Mouse (Mus musculus): Measurements from ENCODE around the gene Olfr688. TPM values are rescaled to one million over a fixed set of nuclear protein-coding genes. Genes with fewer than 3 reads are reported as not detected.

Gene Olfr688
- not detected in 2 replicates for polyA plus RNA-seq (2014; fragmentation: Nextera tagmentation; extraction: Ambion mirVana)

DNA sequence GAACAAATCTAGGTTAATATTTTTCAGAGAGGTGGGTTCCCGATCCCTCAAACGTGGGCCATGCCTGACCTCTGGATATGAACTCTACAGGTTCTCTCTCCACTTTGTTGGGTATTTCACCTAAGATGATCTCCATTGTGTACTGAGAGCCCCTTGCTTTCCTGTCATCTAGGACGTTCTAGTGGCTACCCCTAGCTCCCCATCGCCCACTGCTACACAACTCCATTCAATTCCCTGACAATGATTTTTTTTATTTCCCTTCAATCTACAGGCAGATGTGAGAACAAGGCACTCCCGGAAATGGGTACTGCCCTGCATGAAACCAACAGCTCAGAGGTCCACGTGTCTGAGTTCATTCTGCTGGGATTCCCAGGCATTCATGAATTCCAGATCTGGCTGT is at the start of gene Olfr688:
TSS of gene Olfr688 (plus strand) at position 301 of the 400 bp plus-strand sequence.
- H3K4me3 ChIP-seq (ENCODE audit: low read depth, low read length), result no peak within 1 kb of the TSS
- H3K27me3 ChIP-seq (ENCODE audit: control insufficient read depth, insufficient read depth, low read length), result no peaks in the 10 kb centered on the region
- 74% methylated on average over 6 of the region's 6 CpGs for WGBS
- no peak within 1 kb of the TSS for H3K27ac ChIP-seq (ENCODE audit: low read depth, low read length)
- DNase-seq (ENCODE audit: low spot score, missing footprints) (no peak), ATAC-seq (ENCODE audit: low FRiP score) (no peak)
- H3K4me2 ChIP-seq, result no peak within 1 kb of the TSS
- no peak within 1 kb of the TSS for H3K9ac ChIP-seq (ENCODE audit: low read length)
- no peaks in the 10 kb centered on the region for H3K9me3 ChIP-seq (ENCODE audit: control insufficient read depth, low read length)
- H3K36me3 ChIP-seq (ENCODE audit: control insufficient read depth, insufficient read depth, low read length), result no peaks in the 10 kb centered on the region
- H3K4me1 ChIP-seq (ENCODE audit: control insufficient read depth, insufficient read depth, low read length), result no peaks in the 10 kb centered on the region

DNA sequence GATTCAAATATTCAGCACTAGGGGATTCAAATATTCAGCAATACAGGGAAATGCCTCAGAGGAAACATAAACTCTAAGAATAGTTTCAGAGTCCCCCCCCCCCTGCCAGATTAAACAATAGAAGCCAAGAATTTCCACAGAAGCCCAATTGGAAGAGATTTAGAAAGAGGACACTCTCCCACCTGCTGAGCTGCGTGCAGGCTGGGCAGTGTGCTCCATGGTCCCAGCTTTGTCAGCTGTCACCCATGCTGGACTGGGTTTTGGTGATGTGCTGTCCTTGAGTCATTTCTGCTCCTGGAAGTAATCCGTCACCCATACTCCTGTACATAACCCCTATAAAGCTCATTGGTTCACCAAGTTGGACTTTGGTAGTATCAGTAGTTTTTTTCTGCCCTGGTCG is 40.2 kb upstream of the Olfr688 start:
- Histone ChIP-seq H3K4me1 (ENCODE audit: control insufficient read depth, insufficient read depth, low read length) (no peaks in the 10 kb centered on the region), H3K27ac (ENCODE audit: low read depth, low read length) (no peak overlapping the region), H3K27me3 (ENCODE audit: control insufficient read depth, insufficient read depth, low read length) (no peaks in the 10 kb centered on the region), H3K4me2 (no peak overlapping the region), H3K36me3 (ENCODE audit: control insufficient read depth, insufficient read depth, low read length) (no peaks in the 10 kb centered on the region), H3K9me3 (ENCODE audit: control insufficient read depth, low read length) (no peaks in the 10 kb centered on the region), H3K9ac (ENCODE audit: low read length) (no peak overlapping the region), H3K4me3 (ENCODE audit: low read depth, low read length) (no peak overlapping the region)
- 88% methylated on average over 3 of the region's 3 CpGs for WGBS
- no peak for DNase-seq (ENCODE audit: low spot score, missing footprints)
- ATAC-seq (ENCODE audit: low FRiP score), result no peak

DNA sequence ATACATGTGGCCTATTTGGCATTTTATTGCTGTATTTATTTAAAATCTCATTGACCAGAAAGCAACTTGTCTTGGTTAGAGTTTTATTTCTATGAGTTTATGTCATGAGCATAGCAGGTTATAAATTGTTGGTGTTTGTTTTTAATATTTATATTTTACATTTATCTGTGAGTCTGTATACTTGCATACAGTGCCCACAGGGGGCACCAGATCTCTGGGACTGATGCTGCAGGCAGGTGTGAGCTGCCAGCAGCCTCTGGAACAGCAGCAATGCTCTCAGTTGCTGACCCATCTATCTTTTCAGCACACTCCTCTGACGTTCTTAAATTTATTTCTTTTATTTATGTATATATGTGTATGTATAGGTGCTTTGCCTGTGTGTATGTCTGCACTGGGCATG is 39.7 kb upstream of the Olfr688 start:
- no peak for ATAC-seq (ENCODE audit: low FRiP score)
- no peaks in the 10 kb centered on the region for H3K27me3 ChIP-seq (ENCODE audit: control insufficient read depth, insufficient read depth, low read length)
- H3K4me2 ChIP-seq, result no peak overlapping the region
- H3K9me3 ChIP-seq (ENCODE audit: control insufficient read depth, low read length), result no peaks in the 10 kb centered on the region
- 64% methylated on average over 1 of the region's 1 CpGs for WGBS
- no peaks in the 10 kb centered on the region for H3K4me1 ChIP-seq (ENCODE audit: control insufficient read depth, insufficient read depth, low read length)
- no peak overlapping the region for H3K27ac ChIP-seq (ENCODE audit: low read depth, low read length)
- H3K4me3 ChIP-seq (ENCODE audit: low read depth, low read length), result no peak overlapping the region
- no peak overlapping the region for H3K9ac ChIP-seq (ENCODE audit: low read length)
- no peak for DNase-seq (ENCODE audit: low spot score, missing footprints)
- no peaks in the 10 kb centered on the region for H3K36me3 ChIP-seq (ENCODE audit: control insufficient read depth, insufficient read depth, low read length)

DNA sequence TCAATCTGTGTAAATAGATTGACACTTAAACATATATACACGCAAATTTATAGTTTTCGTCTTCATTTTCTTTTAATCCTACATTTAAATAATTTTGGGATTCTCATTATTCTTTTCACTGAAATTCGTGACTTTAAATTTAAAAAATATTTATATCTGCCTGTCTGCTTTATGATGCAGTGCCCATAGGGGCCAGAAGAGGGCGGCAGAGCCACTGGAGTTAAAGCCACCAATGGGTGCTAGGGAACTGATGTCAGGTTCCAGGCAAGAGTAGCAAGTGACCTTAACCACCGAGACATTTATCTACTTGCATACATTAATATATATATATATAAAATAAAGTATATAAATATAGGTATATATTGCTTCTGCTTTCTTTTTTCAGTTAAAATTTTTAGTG is 31.2 kb upstream of the Olfr688 start:
- ATAC-seq (ENCODE audit: low FRiP score) (no peak), DNase-seq (ENCODE audit: low spot score, missing footprints) (no peak)
- WGBS, result 65% methylated on average over 5 of the region's 5 CpGs
- Histone ChIP-seq H3K9ac (ENCODE audit: low read length) (no peak overlapping the region), H3K4me2 (no peak overlapping the region), H3K9me3 (ENCODE audit: control insufficient read depth, low read length) (no peaks in the 10 kb centered on the region), H3K27ac (ENCODE audit: low read depth, low read length) (no peak overlapping the region), H3K36me3 (ENCODE audit: control insufficient read depth, insufficient read depth, low read length) (no peaks in the 10 kb centered on the region), H3K4me3 (ENCODE audit: low read depth, low read length) (no peak overlapping the region), H3K4me1 (ENCODE audit: control insufficient read depth, insufficient read depth, low read length) (no peaks in the 10 kb centered on the region), H3K27me3 (ENCODE audit: control insufficient read depth, insufficient read depth, low read length) (no peaks in the 10 kb centered on the region)

DNA sequence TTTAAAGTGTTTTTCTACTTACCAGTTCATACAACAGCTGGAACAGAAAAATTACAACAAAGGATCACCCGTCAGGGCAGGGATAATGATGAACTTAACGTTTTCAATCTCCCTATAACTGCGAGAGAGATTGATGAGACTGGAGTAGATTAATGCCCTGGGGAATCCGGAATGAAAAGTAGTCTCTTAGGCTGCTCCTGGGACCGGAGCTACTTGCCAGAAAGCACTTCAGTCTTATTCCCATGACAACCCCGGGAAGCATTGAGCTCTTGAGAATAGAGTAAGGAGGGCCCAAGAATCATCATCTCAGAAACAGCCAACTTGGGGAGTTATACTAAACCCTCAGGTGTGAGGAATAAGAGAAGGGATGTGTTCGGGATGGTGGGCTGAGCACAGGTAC is 15.5 kb upstream of the Olfr688 start:
- no peak overlapping the region for H3K4me2 ChIP-seq
- ATAC-seq (ENCODE audit: low FRiP score), result no peak
- H3K36me3 ChIP-seq (ENCODE audit: control insufficient read depth, insufficient read depth, low read length), result no peaks in the 10 kb centered on the region
- DNase-seq (ENCODE audit: low spot score, missing footprints), result no peak
- H3K27me3 ChIP-seq (ENCODE audit: control insufficient read depth, insufficient read depth, low read length), result no peaks in the 10 kb centered on the region
- 67% methylated on average over 7 of the region's 7 CpGs for WGBS
- H3K4me1 ChIP-seq (ENCODE audit: control insufficient read depth, insufficient read depth, low read length), result no peaks in the 10 kb centered on the region
- H3K9me3 ChIP-seq (ENCODE audit: control insufficient read depth, low read length), result no peaks in the 10 kb centered on the region
- H3K9ac ChIP-seq (ENCODE audit: low read length), result no peak overlapping the region
- H3K27ac ChIP-seq (ENCODE audit: low read depth, low read length), result no peak overlapping the region
- H3K4me3 ChIP-seq (ENCODE audit: low read depth, low read length), result no peak overlapping the region

DNA sequence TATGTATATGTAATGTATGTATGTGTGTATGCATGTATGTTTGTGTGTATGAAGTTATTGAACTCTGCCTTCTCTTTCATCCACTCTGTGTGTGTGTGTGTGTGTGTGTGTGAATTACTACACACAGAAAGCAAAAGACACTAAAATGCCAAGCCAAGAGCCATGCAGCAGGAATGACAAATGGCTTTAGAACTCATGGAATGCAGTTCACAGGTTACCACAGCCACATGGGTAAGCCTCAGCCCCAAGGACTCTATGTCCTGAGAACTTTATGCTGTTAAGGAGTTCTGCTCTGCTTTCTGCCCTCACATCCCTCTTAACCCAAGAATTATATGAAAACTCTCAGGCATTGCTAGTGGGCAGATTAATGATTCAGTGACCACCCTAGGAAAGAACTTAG is 2.2 kb downstream of the Olfr688 start:
- Histone ChIP-seq H3K27me3 (ENCODE audit: control insufficient read depth, insufficient read depth, low read length) (no peaks in the 10 kb centered on the region), H3K4me3 (ENCODE audit: low read depth, low read length) (no peak overlapping the region), H3K9ac (ENCODE audit: low read length) (no peak overlapping the region), H3K36me3 (ENCODE audit: control insufficient read depth, insufficient read depth, low read length) (no peaks in the 10 kb centered on the region), H3K27ac (ENCODE audit: low read depth, low read length) (no peak overlapping the region), H3K9me3 (ENCODE audit: control insufficient read depth, low read length) (no peaks in the 10 kb centered on the region), H3K4me2 (no peak overlapping the region), H3K4me1 (ENCODE audit: control insufficient read depth, insufficient read depth, low read length) (no peaks in the 10 kb centered on the region)
- no peak for ATAC-seq (ENCODE audit: low FRiP score)
- no peak for DNase-seq (ENCODE audit: low spot score, missing footprints)

DNA sequence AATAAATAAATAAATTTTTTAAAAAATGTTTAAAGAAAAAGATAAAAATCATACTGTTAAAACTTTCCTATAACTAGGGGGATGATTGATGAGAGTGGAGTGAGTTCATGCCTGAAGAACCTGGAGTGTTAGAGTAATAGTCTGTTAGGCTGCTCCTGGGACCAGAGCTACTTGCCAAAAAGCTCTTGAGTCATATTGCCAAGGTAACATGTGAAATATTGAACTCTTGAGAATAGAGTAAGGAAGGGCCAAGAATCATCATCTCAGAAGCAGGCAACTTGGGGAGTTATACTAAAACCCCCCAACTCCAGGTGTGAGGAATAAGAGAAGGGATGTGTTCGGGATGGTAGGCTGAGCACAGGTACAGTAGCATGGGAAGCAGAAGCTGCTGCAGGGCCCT is 23.0 kb downstream of the Olfr688 start, which contains the start of gene Olfr689:
TSS of gene Olfr689 (plus strand) at position 301 of the 400 bp plus-strand sequence.
- Histone ChIP-seq H3K9ac (ENCODE audit: low read length) (no peak within 1 kb of the TSS), H3K27ac (ENCODE audit: low read depth, low read length) (no peak within 1 kb of the TSS)
- WGBS, result 83% methylated on average over 1 of the region's 1 CpGs

DNA sequence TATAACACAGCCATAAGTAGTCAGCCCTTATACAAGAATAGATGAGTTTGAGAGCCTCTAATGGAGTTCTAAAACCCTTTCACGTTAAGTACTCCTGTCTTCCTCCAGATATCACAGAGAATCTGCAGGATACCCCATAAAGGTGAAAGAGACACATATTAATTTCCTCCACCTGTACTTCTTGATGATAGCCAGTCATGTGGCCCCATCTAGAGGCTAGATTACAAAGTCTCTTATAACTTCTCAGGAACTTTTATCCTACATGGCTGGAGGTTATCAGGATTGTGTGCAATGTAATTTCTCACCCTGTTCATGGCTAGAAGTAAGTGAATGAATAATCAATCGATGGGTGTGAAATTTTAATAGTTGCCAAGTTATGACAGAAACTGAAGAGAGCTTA is 37.4 kb downstream of the Olfr688 start:
- no peak for DNase-seq (ENCODE audit: low spot score, missing footprints)
- H3K27ac ChIP-seq (ENCODE audit: low read depth, low read length), result no peak overlapping the region
- no peak overlapping the region for H3K9ac ChIP-seq (ENCODE audit: low read length)
- no peaks in the 10 kb centered on the region for H3K36me3 ChIP-seq (ENCODE audit: control insufficient read depth, insufficient read depth, low read length)
- H3K4me2 ChIP-seq, result no peak overlapping the region
- ATAC-seq (ENCODE audit: low FRiP score), result no peak
- WGBS, result 85% methylated on average over 2 of the region's 2 CpGs
- H3K4me3 ChIP-seq (ENCODE audit: low read depth, low read length), result no peak overlapping the region
- no peaks in the 10 kb centered on the region for H3K9me3 ChIP-seq (ENCODE audit: control insufficient read depth, low read length)
- H3K27me3 ChIP-seq (ENCODE audit: control insufficient read depth, insufficient read depth, low read length), result no peaks in the 10 kb centered on the region
- no peaks in the 10 kb centered on the region for H3K4me1 ChIP-seq (ENCODE audit: control insufficient read depth, insufficient read depth, low read length)

More for the DNA sequence above, 23.0 kb downstream of the Olfr688 start, which contains the start of gene Olfr689:
- no peaks in the 10 kb centered on the region for H3K4me1 ChIP-seq (ENCODE audit: control insufficient read depth, insufficient read depth, low read length)
- no peaks in the 10 kb centered on the region for H3K9me3 ChIP-seq (ENCODE audit: control insufficient read depth, low read length)
- no peak within 1 kb of the TSS for H3K4me2 ChIP-seq
- no peaks in the 10 kb centered on the region for H3K27me3 ChIP-seq (ENCODE audit: control insufficient read depth, insufficient read depth, low read length)
- ATAC-seq (ENCODE audit: low FRiP score) (no peak), DNase-seq (ENCODE audit: low spot score, missing footprints) (no peak)
- no peaks in the 10 kb centered on the region for H3K36me3 ChIP-seq (ENCODE audit: control insufficient read depth, insufficient read depth, low read length)
- no peak within 1 kb of the TSS for H3K4me3 ChIP-seq (ENCODE audit: low read depth, low read length)

DNA sequence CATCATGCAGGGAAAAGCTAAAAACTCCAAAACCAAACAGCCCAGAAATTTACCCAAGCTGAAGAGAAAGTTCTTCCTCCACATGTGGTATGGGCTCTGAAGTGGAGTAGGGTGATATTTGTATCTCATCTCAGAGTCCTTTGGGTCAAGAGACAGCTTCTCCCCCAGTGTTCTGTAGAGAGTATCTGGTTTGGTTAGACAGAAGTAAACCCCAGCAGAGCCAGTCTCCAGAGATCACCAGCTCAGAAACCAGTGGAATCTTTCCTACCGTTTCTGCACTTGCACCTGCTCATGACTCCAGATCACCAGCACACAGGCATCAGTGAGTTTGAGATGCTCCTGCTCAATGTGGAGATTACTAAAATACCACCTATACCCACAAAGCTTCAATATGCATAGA is 46.1 kb downstream of the Olfr688 start, which contains the start of gene Olfr690:
TSS of gene Olfr690 (minus strand) at position 101 of the 400 bp plus-strand sequence.
- Histone ChIP-seq H3K4me2 (no peak within 1 kb of the TSS), H3K36me3 (ENCODE audit: control insufficient read depth, insufficient read depth, low read length) (no peaks in the 10 kb centered on the region), H3K9ac (ENCODE audit: low read length) (no peak within 1 kb of the TSS), H3K4me3 (ENCODE audit: low read depth, low read length) (no peak within 1 kb of the TSS), H3K4me1 (ENCODE audit: control insufficient read depth, insufficient read depth, low read length) (no peaks in the 10 kb centered on the region), H3K27me3 (ENCODE audit: control insufficient read depth, insufficient read depth, low read length) (no peaks in the 10 kb centered on the region), H3K27ac (ENCODE audit: low read depth, low read length) (no peak within 1 kb of the TSS), H3K9me3 (ENCODE audit: control insufficient read depth, low read length) (no peaks in the 10 kb centered on the region; the same call in 1 of the 2 replicates)
- no peak for ATAC-seq (ENCODE audit: low FRiP score)
- WGBS, result 85% methylated on average over 1 of the region's 1 CpGs
- no peak for DNase-seq (ENCODE audit: low spot score, missing footprints)
